Mouse (Mus musculus): ENCODE measurements around the gene Armc9.

Armc9 gene

DNA sequence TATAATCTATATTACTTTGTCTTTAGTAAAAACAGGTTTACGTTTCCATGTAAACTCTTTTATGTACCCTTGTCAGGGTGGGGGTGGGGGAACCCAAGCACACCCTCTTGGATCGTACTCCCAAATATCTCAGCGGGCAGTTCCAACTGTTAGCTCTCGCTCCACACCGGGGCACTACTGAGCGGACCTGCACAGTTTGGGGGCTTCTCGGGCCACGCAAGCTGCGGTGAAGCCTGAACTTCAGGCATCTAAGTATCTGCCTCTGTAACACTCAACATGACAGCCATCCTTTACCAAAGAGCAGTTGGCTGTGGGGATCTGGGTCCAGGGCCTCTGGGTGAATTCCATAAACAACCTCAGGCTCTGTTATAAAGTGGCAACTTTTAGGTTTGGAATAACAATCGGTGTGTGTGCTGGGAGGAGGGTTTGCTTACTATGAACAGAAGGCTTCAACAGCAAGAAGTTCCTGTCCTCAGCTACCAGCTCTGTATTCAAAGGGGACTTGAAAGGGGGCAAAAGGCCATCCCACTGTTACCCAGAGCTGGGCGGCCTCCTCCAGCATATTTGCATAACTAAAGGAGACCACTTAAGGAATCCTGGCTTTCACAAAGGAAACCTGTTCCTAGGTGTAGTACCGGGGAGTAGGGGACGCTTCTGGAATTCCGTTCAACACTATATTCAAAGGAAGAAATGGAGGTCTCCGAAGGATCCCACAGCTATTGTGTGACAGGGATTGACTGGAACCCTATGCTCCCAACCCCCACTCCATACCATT is 156.1 kb downstream of the Armc9 start:
- DNase-seq (ENCODE audit: low read depth, low spot score), result peak; percentile 84

DNA sequence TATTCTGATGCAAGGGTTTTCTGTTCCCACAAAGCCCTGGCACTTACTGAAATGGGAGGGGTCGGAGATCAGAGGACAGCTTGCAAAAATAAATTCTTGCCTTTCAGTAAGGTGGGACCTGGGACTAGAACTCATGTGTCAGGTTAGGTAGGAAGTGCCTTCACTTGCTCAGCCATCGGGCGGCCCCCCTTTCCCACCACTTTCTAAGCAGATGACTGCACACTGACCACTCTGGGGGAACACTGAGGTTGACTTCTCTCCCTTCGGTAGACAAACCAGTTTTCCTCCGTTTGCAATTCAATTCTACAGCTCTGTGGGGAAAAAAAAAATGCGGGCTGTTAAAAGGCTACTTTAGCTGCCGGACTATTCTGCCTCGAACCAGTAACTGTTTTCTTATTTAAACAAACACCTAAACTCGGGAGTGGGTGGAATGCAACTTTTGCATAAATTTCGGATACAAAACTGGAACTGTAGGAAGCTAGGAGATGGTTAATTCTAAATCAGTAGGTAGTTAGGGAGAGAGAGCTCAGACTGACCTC is 157.0 kb downstream of the Armc9 start:
- DNase-seq (ENCODE audit: low read depth, low spot score), result no peak

DNA sequence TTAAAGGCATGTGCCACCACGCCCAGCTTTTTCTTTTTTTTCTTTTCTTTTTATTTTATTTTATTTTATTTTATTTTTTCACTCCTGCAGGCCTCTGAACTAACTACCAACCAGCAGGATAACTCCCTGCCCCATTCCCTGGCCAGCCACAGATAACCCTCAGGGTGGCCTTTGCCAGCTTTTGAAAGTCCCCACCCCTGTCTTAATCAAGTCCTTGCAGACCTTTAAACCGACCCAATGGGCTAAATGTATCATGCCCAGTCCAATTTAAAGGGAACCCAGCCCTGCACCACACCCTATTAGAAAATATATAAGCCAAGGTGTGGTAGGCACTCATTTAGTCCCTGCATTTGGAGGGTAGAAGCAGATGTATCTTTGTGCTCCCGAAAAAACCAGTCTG is 157.7 kb downstream of the Armc9 start:
- no peak for DNase-seq (ENCODE audit: low read depth, low spot score)

DNA sequence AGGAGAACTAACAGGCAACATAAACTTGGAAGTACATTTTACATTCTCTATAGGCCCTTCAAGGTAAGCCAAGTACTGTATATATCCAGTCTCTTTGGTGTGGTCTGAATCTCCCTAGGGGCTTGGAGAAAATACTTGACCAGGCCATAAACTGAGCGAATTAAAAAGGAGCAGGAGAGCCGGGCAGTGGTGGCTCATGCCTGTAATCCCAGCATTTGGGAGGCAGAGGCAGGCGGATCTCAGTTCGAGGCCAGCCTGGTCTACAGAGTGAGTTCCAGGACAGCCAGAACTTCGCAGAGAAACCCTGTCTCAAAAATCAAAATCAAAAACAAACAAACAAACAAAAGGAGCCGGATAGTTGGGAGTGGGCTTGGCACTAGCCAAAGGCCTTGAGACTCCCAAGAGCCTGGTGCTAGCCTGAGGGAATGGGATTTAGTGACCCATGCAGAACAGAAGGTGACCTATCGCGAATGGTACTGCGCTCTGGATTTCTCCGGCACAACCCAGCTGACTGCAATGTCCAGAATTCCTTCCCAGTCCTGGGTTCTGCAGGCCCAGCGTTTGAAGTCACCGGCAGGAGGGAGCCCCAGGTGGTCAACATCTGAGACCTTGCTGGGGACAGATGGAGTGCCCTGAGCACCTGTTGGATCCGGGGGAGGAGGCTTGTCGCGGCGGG is 158.7 kb downstream of the Armc9 start:
- no peak for DNase-seq (ENCODE audit: low read depth, low spot score)

DNA sequence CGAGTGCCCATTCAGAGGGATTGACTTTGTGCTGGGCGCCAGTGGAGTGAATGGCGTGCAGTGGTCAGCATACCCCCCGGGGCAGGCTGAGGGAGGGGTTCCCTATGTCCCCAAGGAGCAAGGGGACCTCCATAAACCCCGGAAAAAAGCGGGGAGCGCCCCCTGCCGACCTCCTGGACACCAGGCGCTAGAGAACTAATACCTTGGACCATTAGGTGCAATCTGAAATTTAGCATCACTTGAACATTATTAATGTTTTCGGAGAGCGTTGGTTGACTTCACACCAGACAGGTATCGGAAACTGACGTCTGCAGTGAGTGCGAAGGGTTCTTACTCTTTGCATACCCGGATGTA is 159.2 kb downstream of the Armc9 start:
- DNase-seq (ENCODE audit: low read depth, low spot score), result no peak

DNA sequence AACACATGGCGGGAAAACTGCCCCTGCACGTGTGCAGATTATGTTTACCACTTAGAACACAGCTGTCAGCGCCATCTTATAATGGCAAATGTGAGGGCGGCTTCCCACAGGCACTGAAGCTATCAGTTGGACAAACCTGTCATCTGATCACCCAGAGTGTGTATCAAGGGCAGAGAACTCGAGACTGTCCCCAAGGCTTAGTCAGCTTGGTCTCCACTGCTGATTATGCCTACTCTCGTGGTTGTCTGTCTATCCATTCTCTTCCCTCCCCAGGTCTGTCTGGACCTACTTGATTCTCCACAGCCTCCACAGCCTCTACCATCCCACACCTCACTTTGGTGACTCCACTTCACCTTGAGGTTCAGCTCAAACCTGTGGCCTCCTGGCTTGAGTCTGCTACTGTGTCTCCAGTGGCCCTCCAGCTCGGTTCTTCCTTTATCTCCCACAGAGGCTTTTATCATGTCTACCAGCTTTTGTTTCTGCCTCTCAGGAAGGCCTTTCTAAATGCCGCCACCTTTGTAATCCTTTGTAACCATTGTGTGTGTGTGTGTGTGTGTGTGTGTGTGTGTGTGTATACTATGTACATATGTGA is 166.3 kb downstream of the Armc9 start:
- no peak for DNase-seq (ENCODE audit: low read depth, low spot score)

Data from WW6 (cell line).